Mouse (Mus musculus) kidney, embryonic 14.5 days (tissue): ENCODE data around the gene Dlg1. TPM values are rescaled to one million over a fixed set of nuclear protein-coding genes. Genes with fewer than 3 reads are reported as not detected.
A peak's percentile ranks its signal among the peaks of the same experiment; 100 is the strongest.

Experiments
- ATAC-seq: fragments of 200-750 bp; cut with Nextera tagmentation; 2 replicates; pipeline ENCODE4 v1.8.0; 2017; ENCODE audit warnings: moderate number of reproducible peaks, mild to moderate bottlenecking, moderate TSS enrichment, moderate library complexity; ENCODE audit not compliant: low FRiP score, low TSS enrichment
- H3K27ac ChIP-seq: fragments of 300-500 bp; sonication (generic); 2 replicates; pipeline ENCODE4 v1.5.1; 2014; ENCODE audit warnings: low read depth, mild to moderate bottlenecking, low read length, moderate library complexity, mixed read lengths
- H3K27me3 ChIP-seq: fragments of 300-500 bp; sonication (generic); 2 replicates; pipeline ENCODE4 v1.6.1; 2014; ENCODE audit warnings: mild to moderate bottlenecking, low read length; ENCODE audit not compliant: control insufficient read depth, insufficient read depth
- H3K36me3 ChIP-seq: fragments of 300-500 bp; sonication (generic); 2 replicates; pipeline ENCODE4 v1.6.1; 2014; ENCODE audit warnings: low read length, mixed read lengths; ENCODE audit not compliant: control insufficient read depth, insufficient read depth
- H3K4me1 ChIP-seq: fragments of 300-500 bp; sonication (generic); 2 replicates; pipeline ENCODE4 v1.6.1; 2014; ENCODE audit warnings: low read length, mixed read lengths; ENCODE audit not compliant: control insufficient read depth, insufficient read depth
- H3K4me2 ChIP-seq: fragments of 300-500 bp; sonication (generic); replicated peaks from 2 replicates; pipeline ENCODE4 v1.6.1; 2014; ENCODE audit warnings: low read depth, mild to moderate bottlenecking, low read length
- H3K4me3 ChIP-seq: fragments of 300-500 bp; sonication (generic); 2 replicates; pipeline ENCODE4 v1.5.1; 2014; ENCODE audit warnings: mild to moderate bottlenecking, low read length
- H3K9ac ChIP-seq: fragments of 300-500 bp; sonication (generic); 2 replicates; pipeline ENCODE4 v1.6.1; 2014; ENCODE audit warnings: low read depth, mild to moderate bottlenecking, low read length, moderate library complexity
- H3K9me3 ChIP-seq: fragments of 300-500 bp; sonication (generic); 2 replicates; pipeline ENCODE4 v1.6.1; 2016; ENCODE audit warnings: low read length; ENCODE audit not compliant: control insufficient read depth
- WGBS: fragments of 180-500 bp; shearing (Covaris S2); extraction: QIAGEN DNeasy Blood & Tissue Kit; methylation state at CpG from one replicate; pipeline ENCODE4 v1.1.7; 2014; 5-methylcytosine and 5-hydroxymethylcytosine counted together
- polyA plus RNA-seq: library from polyadenylated mRNA; unstranded; fragments of >200 nt; fragmentation: Nextera tagmentation; extraction: Ambion mirVana; gene quantifications from 2 replicates; pipeline ENCODE4 v1.2.1, GENCODE M21; 2014

Dlg1 gene
- polyA plus RNA-seq, 1 experiment from 2014 or later, result 35.4 TPM

- H3K27ac ChIP-seq, result no peak overlapping the region
- no peak overlapping the region for H3K4me3 ChIP-seq
- H3K27me3 ChIP-seq, result no peaks in the 10 kb centered on the region
- WGBS, result 78% methylated on average over 4 of the region's 4 CpGs
- H3K9ac ChIP-seq, result no peak overlapping the region
- no peak for ATAC-seq
- H3K36me3 ChIP-seq, result no peaks in the 10 kb centered on the region
- H3K9me3 ChIP-seq, result no peaks in the 10 kb centered on the region; the same call in 1 of the 2 replicates
- peaks cover 12% of the 10 kb centered on the region; the same call in 1 of the 2 replicates for H3K4me1 ChIP-seq
- no peak overlapping the region for H3K4me2 ChIP-seq
Observed at GRCm38 (mm10) chr16:31905331-31905730, 242.1 kb downstream of the Dlg1 start.

GRCm38 (mm10) chr16:31905891-31906825 lies 242.9 kb downstream of the Dlg1 start:
- 35% methylated on average over 20 of the region's 20 CpGs for WGBS
- no peak for ATAC-seq
- peaks cover 12% of the 10 kb centered on the region; the same call in 1 of the 2 replicates for H3K4me1 ChIP-seq
- H3K4me2 ChIP-seq, result peak overlapping the region; percentile 47
- peak overlapping the region; percentile 9; the same call in 1 of the 2 replicates for H3K9ac ChIP-seq
- no peak overlapping the region for H3K27ac ChIP-seq
- H3K4me3 ChIP-seq, result peak overlapping the region; percentile 28; the same call in 1 of the 2 replicates
- no peaks in the 10 kb centered on the region for H3K36me3 ChIP-seq
- H3K9me3 ChIP-seq, result no peaks in the 10 kb centered on the region
- no peaks in the 10 kb centered on the region for H3K27me3 ChIP-seq

- no peak overlapping the region for H3K27ac ChIP-seq
- H3K9ac ChIP-seq, result 0 out of 2 replicates have a peak overlapping the region, but pooled peaks have one; percentile 9
- 11% methylated on average over 9 of the region's 9 CpGs for WGBS
- no peaks in the 10 kb centered on the region for H3K9me3 ChIP-seq
- H3K4me3 ChIP-seq, result peak overlapping the region; percentile 28; the same call in 1 of the 2 replicates
- peak overlapping the region; percentile 47 for H3K4me2 ChIP-seq
- peaks cover 12% of the 10 kb centered on the region; the same call in 1 of the 2 replicates for H3K4me1 ChIP-seq
- H3K27me3 ChIP-seq, result no peaks in the 10 kb centered on the region
- ATAC-seq, result peak; percentile 49; the same call in 1 of the 2 replicates
- no peaks in the 10 kb centered on the region for H3K36me3 ChIP-seq
Observed at GRCm38 (mm10) chr16:31906896-31907295, 243.7 kb downstream of the Dlg1 start.

- ATAC-seq, result no peak
Observed at GRCm38 (mm10) chr16:31908959-31909358, 245.7 kb downstream of the Dlg1 start.

GRCm38 (mm10) chr16:31910281-31910847 lies 247.1 kb downstream of the Dlg1 start:
- peaks cover 12% of the 10 kb centered on the region; the same call in 1 of the 2 replicates for H3K4me1 ChIP-seq
- no peak overlapping the region for H3K27ac ChIP-seq
- H3K36me3 ChIP-seq, result no peaks in the 10 kb centered on the region
- H3K27me3 ChIP-seq, result no peaks in the 10 kb centered on the region
- no peak for ATAC-seq
- no peak overlapping the region for H3K4me2 ChIP-seq
- H3K4me3 ChIP-seq, result no peak overlapping the region
- 56% methylated on average over 10 of the region's 10 CpGs for WGBS
- H3K9ac ChIP-seq, result no peak overlapping the region
- no peaks in the 10 kb centered on the region for H3K9me3 ChIP-seq

More at GRCm38 (mm10) chr16:31908959-31909358, 245.7 kb downstream of the Dlg1 start:
- H3K27ac ChIP-seq, result no peak overlapping the region
- WGBS, result 72% methylated on average over 11 of the region's 11 CpGs
- H3K4me2 ChIP-seq, result no peak overlapping the region
- H3K4me1 ChIP-seq, result peaks cover 12% of the 10 kb centered on the region; the same call in 1 of the 2 replicates
- no peak overlapping the region for H3K4me3 ChIP-seq
- no peaks in the 10 kb centered on the region for H3K36me3 ChIP-seq
- H3K9me3 ChIP-seq, result no peaks in the 10 kb centered on the region
- H3K9ac ChIP-seq, result no peak overlapping the region
- H3K27me3 ChIP-seq, result no peaks in the 10 kb centered on the region

- Histone ChIP-seq H3K27ac (no peak overlapping the region), H3K4me1 (no peaks in the 10 kb centered on the region), H3K9ac (0 out of 2 replicates have a peak overlapping the region, but pooled peaks have one; percentile 20), H3K4me3 (no peak overlapping the region), H3K36me3 (no peaks in the 10 kb centered on the region), H3K4me2 (peak overlapping the region; percentile 36; the same call in 1 of the 2 replicates), H3K27me3 (no peaks in the 10 kb centered on the region), H3K9me3 (no peaks in the 10 kb centered on the region)
- ATAC-seq, result 0 out of 2 replicates have a peak, but pooled peaks have one; percentile 26
- 65% methylated on average over 11 of the region's 11 CpGs for WGBS
Observed at GRCm38 (mm10) chr16:31917776-31918175, 254.5 kb downstream of the Dlg1 start.

- H3K27me3 ChIP-seq, result no peaks in the 10 kb centered on the region
- H3K9me3 ChIP-seq, result no peaks in the 10 kb centered on the region
- H3K9ac ChIP-seq, result 0 out of 2 replicates have a peak overlapping the region, but pooled peaks have one; percentile 20
- H3K4me1 ChIP-seq, result no peaks in the 10 kb centered on the region
- ATAC-seq, result peak; percentile 22; the same call in 1 of the 2 replicates
- no peak overlapping the region for H3K27ac ChIP-seq
- H3K4me3 ChIP-seq, result 0 out of 2 replicates have a peak overlapping the region, but pooled peaks have one; percentile 13
- H3K4me2 ChIP-seq, result peak overlapping the region; percentile 36
- WGBS, result 4% methylated on average over 14 of the region's 14 CpGs
- no peaks in the 10 kb centered on the region for H3K36me3 ChIP-seq
Observed at GRCm38 (mm10) chr16:31918248-31918724, 255.0 kb downstream of the Dlg1 start.

GRCm38 (mm10) chr16:31924368-31924767 lies 261.1 kb downstream of the Dlg1 start:
- H3K36me3 ChIP-seq, result no peaks in the 10 kb centered on the region
- no peaks in the 10 kb centered on the region for H3K4me1 ChIP-seq
- no peak overlapping the region for H3K4me2 ChIP-seq
- no peak overlapping the region for H3K4me3 ChIP-seq
- H3K27ac ChIP-seq, result no peak overlapping the region
- no peak overlapping the region for H3K9ac ChIP-seq
- H3K9me3 ChIP-seq, result no peaks in the 10 kb centered on the region
- no peaks in the 10 kb centered on the region for H3K27me3 ChIP-seq
- WGBS, result 78% methylated on average over 6 of the region's 6 CpGs
- ATAC-seq, result no peak
